22 mouse cellular contexts compared by ENCODE assay signal in genomic region chr3:130877981-130878380, GRCm38 (mm10).
DNase-seq lines count a peak whose midpoint lies in the region; ATAC-seq and TF ChIP-seq lines count a peak whose summit lies in the region.
"Had no signal": no experiment of that assay in that cellular context is flagged by ENCODE, and none has a peak within 500 bp of the region (broad histone marks: within the 10 kb centered on the region; RNA-seq: fewer than 3 reads in every experiment).

No protein-coding gene starts in this region.

- H3K27me3 ChIP-seq in heart, embryonic 10.5 days (ENCODE audit: insufficient read depth, poor library complexity, severe bottlenecking): no peaks in the 10 kb centered on the region
- H3K27me3 ChIP-seq in lung, postnatal 0 days (replicated peaks; ENCODE audit: insufficient read depth, low read length): no peaks in the 10 kb centered on the region
- H3K27me3 ChIP-seq: embryonic facial prominence, embryonic 15.5 days; forebrain, embryonic 15.5 days; heart, embryonic 15.5 days; intestine, embryonic 15.5 days had no signal

- ATAC-seq in lung, postnatal 0 days: no peak
- ATAC-seq: forebrain, embryonic 15.5 days; intestine, embryonic 15.5 days had no signal

- no peak for TF ChIP-seq CTCF in lung, postnatal 0 days (IDR thresholded peaks at IDR 0.05)

- H3K4me3 ChIP-seq in heart, embryonic 10.5 days: no peak overlapping the region
- no peak overlapping the region for H3K4me3 ChIP-seq in macrophage (ENCODE audit: inconsistent target)
- no peak overlapping the region for H3K4me3 ChIP-seq in lung, postnatal 0 days (ENCODE audit: low read depth, low read length)
- H3K4me3 ChIP-seq: embryonic facial prominence, embryonic 15.5 days; erythroblast, embryonic 14.5 days; forebrain, embryonic 10.5 days; forebrain, embryonic 15.5 days; heart, embryonic 15.5 days; hindbrain, embryonic 10.5 days; intestine, embryonic 15.5 days had no signal

- peaks cover 31% of the 10 kb centered on the region for H3K79me2 ChIP-seq in macrophage (ENCODE audit: inconsistent target)

- DNase-seq in adrenal gland, adult 2 months: peak; percentile 20
- no peak for DNase-seq in adrenal gland, postnatal 25 days
- no peak for DNase-seq in heart, embryonic 10.5 days (ENCODE audit: low spot score)
- no peak for DNase-seq in heart, postnatal 10 days
- DNase-seq in adipocyte (ENCODE audit: low spot score): peak; percentile 60
- no peak for DNase-seq in lung, postnatal 0 days (ENCODE audit: low spot score)
- DNase-seq: adrenal gland, adult 8-10 months; cerebellum, adult 11 months; cerebellum, adult 8-10 months; cerebellum, postnatal 14 days; embryo, embryonic 11 days; gastrocnemius, postnatal 10 days; kidney, adult 18-20 months had no signal

- intact Hi-C loops in heart, postnatal 10 days (cut with DNase I): no loop called here

- peaks cover 29% of the 10 kb centered on the region for H3K4me1 ChIP-seq in heart, embryonic 10.5 days
- no peaks in the 10 kb centered on the region for H3K4me1 ChIP-seq in lung, postnatal 0 days (ENCODE audit: insufficient read depth, low read depth, low read length)
- H3K4me1 ChIP-seq: forebrain, embryonic 15.5 days had no signal

- H3K4me2 ChIP-seq in lung, postnatal 0 days (replicated peaks; ENCODE audit: low read depth, low read length): no peak overlapping the region
- H3K4me2 ChIP-seq: embryonic facial prominence, embryonic 15.5 days; forebrain, embryonic 15.5 days; heart, embryonic 15.5 days; hindbrain, embryonic 14.5 days; intestine, embryonic 15.5 days had no signal

- H3K9ac ChIP-seq in lung, postnatal 0 days (replicated peaks; ENCODE audit: low read depth): no peak overlapping the region
- H3K9ac ChIP-seq: embryonic facial prominence, embryonic 15.5 days; forebrain, embryonic 15.5 days; heart, embryonic 15.5 days; hindbrain, embryonic 14.5 days; intestine, embryonic 15.5 days had no signal

- 46% methylated on average over 5 of the region's 5 CpGs for whole genome bisulfite sequencing in heart, embryonic 10.5 days
- 90% methylated on average over 5 of the region's 5 CpGs for WGBS in macrophage (ENCODE audit: missing documents)
- WGBS in lung, postnatal 0 days: 94% methylated on average over 5 of the region's 5 CpGs

- peak overlapping the region; percentile 32; the same call in 1 of the 2 replicates for H3K27ac ChIP-seq in heart, embryonic 10.5 days
- H3K27ac ChIP-seq in macrophage: peak overlapping the region; percentile 65
- no peak overlapping the region for H3K27ac ChIP-seq in lung, postnatal 0 days (ENCODE audit: low read length)
- H3K27ac ChIP-seq: embryonic facial prominence, embryonic 15.5 days; forebrain, embryonic 10.5 days; forebrain, embryonic 15.5 days; heart, embryonic 15.5 days; hindbrain, embryonic 10.5 days; hindbrain, embryonic 14.5 days; intestine, embryonic 15.5 days had no signal

- no peaks in the 10 kb centered on the region for H3K9me3 ChIP-seq in heart, embryonic 10.5 days
- H3K9me3 ChIP-seq in lung, postnatal 0 days (ENCODE audit: low read length): no peaks in the 10 kb centered on the region
- H3K9me3 ChIP-seq: embryonic facial prominence, embryonic 15.5 days; forebrain, embryonic 10.5 days; forebrain, embryonic 15.5 days; heart, embryonic 15.5 days; hindbrain, embryonic 10.5 days; intestine, embryonic 15.5 days had no signal

- no peak for TF ChIP-seq EP300 in lung, postnatal 0 days (IDR thresholded peaks at IDR 0.05)

- H3K36me3 ChIP-seq in heart, embryonic 10.5 days: no peaks in the 10 kb centered on the region
- no peaks in the 10 kb centered on the region for H3K36me3 ChIP-seq in macrophage (ENCODE audit: inconsistent target)
- no peaks in the 10 kb centered on the region for H3K36me3 ChIP-seq in lung, postnatal 0 days (ENCODE audit: insufficient read depth, low read length)
- H3K36me3 ChIP-seq: embryonic facial prominence, embryonic 15.5 days; forebrain, embryonic 10.5 days; forebrain, embryonic 15.5 days; heart, embryonic 15.5 days; hindbrain, embryonic 10.5 days; intestine, embryonic 15.5 days had no signal

Comparison
In these comparisons a context has a peak if more than half of its experiments do, and no peak if none do; other contexts are left out.
1. DNase-seq: peak in adrenal gland, adult 2 months (single experiment) and adipocyte (single experiment); none in adrenal gland, postnatal 25 days (single experiment), heart, embryonic 10.5 days (single experiment), heart, postnatal 10 days (0 of 2) and lung, postnatal 0 days (single experiment).